Mouse (Mus musculus): Measurements from ENCODE around the gene Hspa1a. TPM values are rescaled to one million over a fixed set of nuclear protein-coding genes. Genes with fewer than 3 reads are reported as not detected.
"Not testable (repeated sequence)": the region's sequence is repeated elsewhere in the genome, so short reads cannot be mapped to it uniquely, and the experiment has no call there.

Gene Hspa1a
- polyA plus RNA-seq, 1 experiment from 2014 or later, result 2.4 TPM

GRCm38 (mm10) chr17:35009586-35009985, 37.6 kb upstream of the Hspa1a start:
- H3K27me3 ChIP-seq (ENCODE audit: insufficient read depth, poor library complexity, severe bottlenecking), result no peaks in the 10 kb centered on the region
- no peak overlapping the region for H3K27ac ChIP-seq
- peak overlapping the region; percentile 9; the same call in 1 of the 2 replicates for H3K4me3 ChIP-seq
- peaks cover 97% of the 10 kb centered on the region for H3K36me3 ChIP-seq
- H3K9me3 ChIP-seq, result no peaks in the 10 kb centered on the region
- DNase-seq (ENCODE audit: low spot score), result no peak
- no peaks in the 10 kb centered on the region; the same call in 1 of the 2 replicates for H3K4me1 ChIP-seq
- 90% methylated on average over 7 of the region's 7 CpGs for WGBS

- DNase-seq (ENCODE audit: low spot score), result no peak
- Histone ChIP-seq H3K36me3 (peaks cover 84% of the 10 kb centered on the region), H3K4me1 (peaks cover 16% of the 10 kb centered on the region), H3K4me3 (no peak overlapping the region), H3K27me3 (ENCODE audit: insufficient read depth, poor library complexity, severe bottlenecking) (no peaks in the 10 kb centered on the region), H3K27ac (no peak overlapping the region), H3K9me3 (no peaks in the 10 kb centered on the region)
- WGBS, result 94% methylated on average over 7 of the region's 7 CpGs
Measured at GRCm38 (mm10) chr17:35007387-35007991, 35.5 kb upstream of the Hspa1a start.

- DNase-seq (ENCODE audit: low spot score); H3K9me3 ChIP-seq; H3K27ac ChIP-seq; H3K4me3 ChIP-seq; H3K27me3 ChIP-seq (ENCODE audit: insufficient read depth, poor library complexity, severe bottlenecking): not testable (repeated sequence)
- peaks cover 68% of the 10 kb centered on the region for H3K36me3 ChIP-seq
- 90% methylated on average over 5 of the region's 5 CpGs for WGBS
- peaks cover 27% of the 10 kb centered on the region for H3K4me1 ChIP-seq
Measured at GRCm38 (mm10) chr17:35005902-35006301, 33.9 kb upstream of the Hspa1a start.

- no peak overlapping the region for H3K4me3 ChIP-seq
Measured at GRCm38 (mm10) chr17:35005158-35005557, 33.2 kb upstream of the Hspa1a start.

GRCm38 (mm10) chr17:35004075-35004717, 32.2 kb upstream of the Hspa1a start:
- Histone ChIP-seq H3K27ac (no peak overlapping the region), H3K9me3 (no peaks in the 10 kb centered on the region), H3K27me3 (ENCODE audit: insufficient read depth, poor library complexity, severe bottlenecking) (no peaks in the 10 kb centered on the region), H3K4me3 (0 out of 2 replicates have a peak overlapping the region, but pooled peaks have one; percentile 10), H3K4me1 (peaks cover 39% of the 10 kb centered on the region), H3K36me3 (peaks cover 51% of the 10 kb centered on the region)
- WGBS, result 94% methylated on average over 17 of the region's 17 CpGs
- no peak for DNase-seq (ENCODE audit: low spot score)

More at GRCm38 (mm10) chr17:35005158-35005557, 33.2 kb upstream of the Hspa1a start:
- peaks cover 30% of the 10 kb centered on the region for H3K4me1 ChIP-seq
- no peaks in the 10 kb centered on the region for H3K27me3 ChIP-seq (ENCODE audit: insufficient read depth, poor library complexity, severe bottlenecking)
- H3K9me3 ChIP-seq, result no peaks in the 10 kb centered on the region
- no peak overlapping the region for H3K27ac ChIP-seq
- peaks cover 60% of the 10 kb centered on the region for H3K36me3 ChIP-seq
- no peak for DNase-seq (ENCODE audit: low spot score)
- 93% methylated on average over 10 of the region's 10 CpGs for WGBS

GRCm38 (mm10) chr17:35003022-35003838, 31.3 kb upstream of the Hspa1a start:
- H3K36me3 ChIP-seq, result peaks cover 51% of the 10 kb centered on the region

GRCm38 (mm10) chr17:35002153-35002865, 30.4 kb upstream of the Hspa1a start:
- peaks cover 50% of the 10 kb centered on the region for H3K4me1 ChIP-seq
- H3K36me3 ChIP-seq, result peaks cover 49% of the 10 kb centered on the region
- peak overlapping the region; percentile 98 for H3K27ac ChIP-seq
- WGBS, result 14% methylated on average over 12 of the region's 12 CpGs
- no peaks in the 10 kb centered on the region for H3K27me3 ChIP-seq (ENCODE audit: insufficient read depth, poor library complexity, severe bottlenecking)
- no peak for DNase-seq (ENCODE audit: low spot score)
- H3K9me3 ChIP-seq, result no peaks in the 10 kb centered on the region
- peak overlapping the region; percentile 75 for H3K4me3 ChIP-seq

More at GRCm38 (mm10) chr17:35003022-35003838, 31.3 kb upstream of the Hspa1a start:
- Histone ChIP-seq H3K27me3 (ENCODE audit: insufficient read depth, poor library complexity, severe bottlenecking) (no peaks in the 10 kb centered on the region), H3K9me3 (no peaks in the 10 kb centered on the region), H3K4me1 (peaks cover 49% of the 10 kb centered on the region), H3K4me3 (peak overlapping the region; percentile 75), H3K27ac (peak overlapping the region; percentile 98; the same call in 1 of the 2 replicates)
- no peak for DNase-seq (ENCODE audit: low spot score)
- 62% methylated on average over 9 of the region's 9 CpGs for WGBS

- Histone ChIP-seq H3K36me3 (peaks cover 41% of the 10 kb centered on the region), H3K4me3 (peak overlapping the region; percentile 75), H3K27me3 (ENCODE audit: insufficient read depth, poor library complexity, severe bottlenecking) (no peaks in the 10 kb centered on the region), H3K27ac (peak overlapping the region; percentile 98), H3K9me3 (no peaks in the 10 kb centered on the region), H3K4me1 (peaks cover 50% of the 10 kb centered on the region)
- DNase-seq (ENCODE audit: low spot score), result no peak
- under 1% methylated on average over 35 of the region's 35 CpGs for WGBS
Measured at GRCm38 (mm10) chr17:35001452-35002152, 29.6 kb upstream of the Hspa1a start.

GRCm38 (mm10) chr17:35000717-35001451, 28.9 kb upstream of the Hspa1a start, which contains the start of gene Vars:
Gene Vars, plus strand, starts transcription at chr17:35000987.
- Histone ChIP-seq H3K27ac (peak within 1 kb of the TSS; percentile 98), H3K36me3 (peaks cover 38% of the 10 kb centered on the region), H3K4me1 (peaks cover 50% of the 10 kb centered on the region), H3K4me3 (peak within 1 kb of the TSS; percentile 75), H3K27me3 (ENCODE audit: insufficient read depth, poor library complexity, severe bottlenecking) (no peaks in the 10 kb centered on the region), H3K9me3 (no peaks in the 10 kb centered on the region)
- under 1% methylated on average over 83 of the region's 83 CpGs for WGBS
- peak; percentile 96 for DNase-seq (ENCODE audit: low spot score)

- not testable (repeated sequence) for DNase-seq (ENCODE audit: low spot score); H3K27me3 ChIP-seq (ENCODE audit: insufficient read depth, poor library complexity, severe bottlenecking); H3K9me3 ChIP-seq
- H3K27ac ChIP-seq, result peak overlapping the region; percentile 98
- H3K4me3 ChIP-seq, result peak overlapping the region; percentile 75
- 24% methylated on average over 29 of the region's 32 CpGs for WGBS
- H3K4me1 ChIP-seq, result peaks cover 50% of the 10 kb centered on the region
- H3K36me3 ChIP-seq, result peaks cover 33% of the 10 kb centered on the region
Measured at GRCm38 (mm10) chr17:34999871-35000716, 28.1 kb upstream of the Hspa1a start.
